Mouse (Mus musculus) liver, postnatal 0 days (tissue): ENCODE measurements around the gene Gm43552.

Experiments used
- CTCF ChIP-seq: sonication (generic); IDR thresholded peaks from 2 replicates; pipeline ENCODE4 v1.5.1; 2016; ENCODE audit warnings: antibody characterized with exemption, low read depth
- EP300 ChIP-seq: IDR thresholded peaks from 2 replicates; pipeline ENCODE4 v1.6.1; 2016; ENCODE audit warnings: antibody characterized with exemption, low read depth, mild to moderate bottlenecking

DNA sequence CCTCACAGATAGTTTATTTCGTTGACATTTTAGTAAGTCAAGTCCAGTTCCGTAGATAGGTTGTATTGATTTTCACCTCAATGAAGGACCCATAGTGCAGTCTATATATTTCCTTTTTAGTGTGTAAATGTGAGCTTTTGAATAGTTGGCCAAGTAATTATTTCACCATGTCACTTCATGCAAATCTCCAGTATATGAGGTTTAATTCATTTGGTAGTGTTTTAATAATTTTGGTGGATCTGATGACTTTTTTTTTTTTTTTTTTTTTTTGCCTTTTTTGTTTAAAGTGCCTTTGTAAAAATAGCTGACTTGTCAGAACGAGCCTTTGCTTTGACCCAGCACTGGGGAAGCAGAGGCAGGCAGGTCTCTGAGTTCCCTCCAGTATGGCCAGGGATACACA is 47.2 kb upstream of the Gm43552 start:
- no peak for TF ChIP-seq CTCF
- TF ChIP-seq EP300 = no peak
